Mouse (Mus musculus) thymus, adult 2 months (tissue): ENCODE measurements around the gene Znrf3.

Experiments
- CTCF ChIP-seq: fragments of 200-500 bp; IDR thresholded peaks from 2 replicates; pipeline ENCODE4 v1.5.1; 2012; ENCODE audit warnings: mild to moderate bottlenecking, control low read depth, low read length, moderate library complexity, borderline replicate concordance; ENCODE audit not compliant: control insufficient read depth, poor library complexity, insufficient read depth; ENCODE audit errors: extremely low read depth
- POLR2A ChIP-seq: fragments of 200-500 bp; IDR thresholded peaks from 2 replicates; pipeline ENCODE4 v1.6.1; 2012; ENCODE audit warnings: mild to moderate bottlenecking, low read length, control low read depth, moderate library complexity; ENCODE audit not compliant: control insufficient read depth, poor library complexity, insufficient read depth; ENCODE audit errors: extremely low read depth

DNA sequence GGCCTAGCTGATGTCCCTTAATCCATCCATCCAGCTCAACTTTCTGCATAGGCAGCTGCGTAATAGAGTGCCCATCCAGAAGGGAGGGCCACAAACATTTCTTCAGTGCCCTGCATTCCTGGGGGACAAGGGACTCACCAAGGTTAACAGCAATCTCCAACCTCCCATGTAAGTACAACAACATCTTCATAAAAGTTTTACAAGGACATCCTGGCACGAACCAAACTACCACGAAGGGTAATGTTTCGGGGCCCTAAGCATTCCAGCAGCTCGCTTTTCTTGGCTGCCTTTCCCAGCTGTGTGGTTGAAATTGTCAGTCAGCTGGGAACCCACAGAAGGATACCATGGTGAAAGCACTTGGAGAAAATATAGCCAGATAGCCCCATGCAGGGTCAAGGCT lies 63.4 kb downstream of the Znrf3 start:
- TF ChIP-seq CTCF (no peak), POLR2A (no peak)
